Mouse (Mus musculus) heart, postnatal 25 days (tissue): ENCODE measurements at regions not wholly inside any gene's neighbourhood (a gene's known extent, or its start where the extent isn't known, plus 50 kb on each side); places are given as distances from the start of the nearest gene placed in this dataset.

Experiments
- DNase-seq: peaks from one replicate; pipeline ENCODE4 v3.0.0; 2022; ENCODE audit warnings: low spot score
- intact Hi-C: fragments of 180-260 bp; cut with DNase I; formaldehyde crosslinking; loops from one replicate; pipeline ENCODE4 v1.15.1; 2025

DNA sequence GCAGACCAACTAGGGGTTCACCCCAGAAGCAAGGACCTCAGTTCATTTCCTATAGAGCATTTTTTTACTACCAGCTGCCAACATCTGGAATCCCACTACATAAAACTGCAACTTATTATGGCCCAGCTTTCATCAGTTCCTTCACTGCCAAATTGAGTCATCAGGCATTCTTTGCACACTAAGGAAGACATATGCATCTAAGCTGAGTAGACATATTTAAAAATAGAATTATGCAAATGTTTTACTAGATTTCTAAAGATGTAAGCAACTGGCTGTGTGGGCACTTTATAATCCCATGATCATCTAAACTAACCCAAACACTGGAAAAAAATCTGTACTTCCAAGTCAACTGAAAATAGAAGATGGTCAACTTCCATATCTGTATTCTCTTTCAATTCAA lies 415.9 kb upstream of the Rarb start:
- DNase-seq, result no peak
- intact Hi-C loops, result no loop called here

DNA sequence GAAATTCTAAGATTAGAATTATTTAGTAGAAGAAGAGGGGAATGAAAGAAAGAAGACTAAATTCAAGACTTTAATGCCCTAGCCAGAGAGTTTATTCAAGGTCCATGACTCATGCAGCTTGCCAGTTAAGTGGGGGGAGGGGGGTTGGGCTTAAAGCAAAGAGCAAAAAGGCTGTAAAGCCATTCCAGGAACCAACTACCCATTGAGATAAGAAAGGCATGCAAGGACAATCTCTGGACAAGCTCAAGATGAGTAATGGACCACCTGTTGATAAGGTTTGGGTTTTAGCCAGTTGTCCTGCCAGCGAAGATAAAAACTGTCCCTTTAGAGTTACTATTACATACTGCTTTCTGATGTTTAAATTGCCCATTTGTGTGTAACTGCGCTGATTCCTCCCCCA lies 392.5 kb upstream of the Rarb start:
- no peak for DNase-seq
- intact Hi-C loops, result no loop called here

DNA sequence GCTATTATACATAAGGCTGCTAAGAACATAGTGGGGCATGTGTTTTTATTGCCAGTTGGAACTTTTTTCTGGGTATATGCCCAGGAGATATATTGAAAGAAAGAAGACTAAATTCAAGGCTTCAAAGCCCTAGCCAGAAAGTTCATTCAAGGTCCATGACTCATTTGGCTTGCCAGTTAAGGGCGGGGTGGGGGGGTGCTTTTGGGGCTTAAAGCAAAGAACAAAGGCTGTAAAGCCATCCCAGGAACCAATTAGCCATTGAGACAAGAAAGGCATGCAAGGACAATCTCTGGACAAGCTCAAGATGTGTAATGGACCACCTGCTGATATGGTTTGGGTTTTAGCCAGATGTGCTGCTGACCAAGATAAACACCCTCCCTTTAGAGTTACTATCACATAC lies 386.7 kb upstream of the Rarb start:
- intact Hi-C loops, result no loop called here
- no peak for DNase-seq

DNA sequence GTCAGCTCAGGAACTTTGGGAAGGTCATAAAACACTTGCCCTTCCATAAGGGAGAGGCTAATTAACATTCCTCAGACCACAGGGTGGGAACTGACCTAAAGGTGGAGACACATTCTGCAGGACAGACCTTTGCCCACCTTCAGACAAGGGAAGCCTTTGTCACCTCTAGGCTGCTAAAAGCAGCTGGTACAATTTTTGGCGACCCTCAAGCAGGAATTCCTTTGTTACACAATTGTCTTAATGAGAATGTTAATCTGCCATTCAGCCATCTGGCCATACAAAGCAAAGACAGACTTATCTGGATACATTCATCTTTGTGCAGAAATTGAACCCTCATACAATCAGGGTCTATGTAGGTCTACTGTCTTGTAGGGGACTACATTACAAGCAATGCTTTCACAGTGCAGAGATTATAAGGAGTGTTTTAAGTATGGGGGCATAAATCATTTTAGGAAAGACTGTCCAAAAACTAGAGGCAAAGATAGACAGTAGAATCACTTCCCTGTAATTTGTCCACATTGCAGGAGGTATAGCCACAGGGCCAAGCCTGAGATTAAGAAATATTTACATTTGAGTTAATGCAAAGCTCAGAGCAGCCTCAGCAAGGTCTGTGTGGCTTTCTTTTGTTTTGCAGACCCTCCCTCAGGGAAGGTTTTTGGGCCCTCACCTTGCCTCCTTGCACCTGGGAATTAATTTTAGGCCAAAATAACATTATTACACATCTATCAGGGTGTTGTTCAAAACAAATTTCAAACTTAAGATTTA lies 384.5 kb upstream of the Rarb start:
- no peak for DNase-seq
- intact Hi-C loops, result no loop called here

DNA sequence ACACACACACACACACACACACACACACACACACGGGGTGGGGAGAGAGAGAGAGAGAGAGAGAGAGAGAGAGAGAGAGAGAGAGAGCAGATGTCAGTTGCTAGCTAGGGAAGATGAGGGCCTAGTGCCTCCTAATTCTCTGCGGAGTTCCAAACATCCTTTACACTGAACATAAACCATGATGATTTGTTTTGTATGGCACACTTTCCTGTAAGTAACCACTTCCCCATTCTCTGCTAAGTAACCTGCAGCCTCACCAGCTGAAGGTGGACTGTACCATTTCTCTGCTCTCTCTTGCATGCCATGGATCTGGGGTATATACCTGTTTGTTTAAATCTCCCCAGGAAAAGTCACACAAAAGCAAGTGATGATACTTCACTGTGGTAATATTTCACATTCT lies 374.0 kb upstream of the Rarb start:
- intact Hi-C loops, result no loop called here
- DNase-seq, result no peak

DNA sequence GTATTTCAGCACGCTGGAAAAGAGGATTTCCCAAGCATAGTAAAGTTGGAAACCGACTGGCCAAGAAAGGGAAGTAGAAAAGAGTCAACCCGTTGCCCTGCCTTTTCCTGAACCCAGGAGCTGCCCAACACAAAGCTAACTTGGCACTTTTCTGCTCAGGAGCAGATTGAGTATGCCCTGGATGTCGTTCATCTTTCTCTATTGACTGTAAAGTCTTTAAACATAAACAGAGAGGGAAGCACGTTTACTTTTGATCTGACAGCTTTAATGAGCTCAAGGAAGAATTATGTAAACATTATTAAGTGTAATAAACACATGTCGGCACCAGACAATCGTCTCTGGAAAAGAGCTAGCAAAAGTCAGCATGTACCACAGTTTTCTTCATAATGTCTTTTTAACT lies 354.3 kb upstream of the Rarb start:
- intact Hi-C loops, result no loop called here
- no peak for DNase-seq

DNA sequence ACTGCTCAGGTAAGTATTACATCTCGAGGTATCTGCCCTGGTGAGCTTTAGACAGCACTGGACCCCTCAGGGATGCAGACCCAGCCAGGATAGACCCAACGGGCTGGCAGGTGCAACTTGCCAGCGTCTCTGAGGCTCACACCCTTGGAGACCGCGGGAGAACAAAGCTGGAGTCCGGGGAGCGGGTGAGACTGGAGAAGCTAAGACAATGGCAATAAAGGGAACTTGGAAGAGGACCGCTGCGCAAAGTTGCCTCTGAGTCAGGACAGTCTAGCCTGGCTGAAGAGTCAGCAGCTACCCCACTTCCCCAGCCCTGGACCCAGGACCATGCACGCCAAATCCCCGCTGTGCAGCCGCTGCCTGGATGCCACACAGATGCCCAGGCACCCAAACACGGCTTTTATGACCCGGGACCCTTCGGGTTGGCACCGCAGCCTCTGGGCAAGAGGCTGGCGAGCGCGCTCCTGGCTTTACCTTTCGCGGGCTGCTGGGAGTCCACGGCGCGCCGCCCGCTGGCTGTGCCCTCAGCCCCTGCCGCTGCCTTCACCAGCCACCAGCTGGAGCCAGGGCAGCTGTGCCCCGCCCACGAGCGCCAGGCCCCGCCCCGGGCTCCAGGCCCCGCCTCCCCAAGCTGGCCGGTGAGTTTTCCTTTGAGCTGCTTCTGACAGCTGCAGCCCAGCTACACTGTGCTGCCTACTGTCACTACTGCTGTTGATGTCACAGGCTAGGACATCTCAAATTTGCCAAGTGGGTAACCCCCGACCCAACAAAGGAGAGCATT lies 353.6 kb upstream of the Rarb start:
- DNase-seq, result no peak
- intact Hi-C loops, result no loop called here

DNA sequence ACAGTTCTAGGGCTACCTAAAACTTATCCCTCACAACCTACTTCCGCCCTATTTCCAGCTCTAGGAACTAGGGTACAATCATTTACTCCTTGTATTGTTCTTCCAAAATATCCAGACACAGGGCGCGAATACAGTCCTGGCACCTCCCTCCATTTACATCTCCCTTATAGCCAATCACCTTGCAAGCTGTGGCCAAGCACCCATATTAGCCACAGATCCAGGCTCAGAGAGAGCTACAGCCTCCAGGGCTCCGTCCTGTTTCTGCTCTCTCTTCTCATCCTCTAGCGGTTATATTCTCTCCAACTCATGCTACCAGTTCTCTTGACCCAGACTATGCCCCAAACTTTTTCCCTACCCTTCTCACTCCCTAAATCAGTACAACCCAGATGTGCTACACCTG lies 352.9 kb upstream of the Rarb start:
- DNase-seq, result no peak
- intact Hi-C loops, result no loop called here

DNA sequence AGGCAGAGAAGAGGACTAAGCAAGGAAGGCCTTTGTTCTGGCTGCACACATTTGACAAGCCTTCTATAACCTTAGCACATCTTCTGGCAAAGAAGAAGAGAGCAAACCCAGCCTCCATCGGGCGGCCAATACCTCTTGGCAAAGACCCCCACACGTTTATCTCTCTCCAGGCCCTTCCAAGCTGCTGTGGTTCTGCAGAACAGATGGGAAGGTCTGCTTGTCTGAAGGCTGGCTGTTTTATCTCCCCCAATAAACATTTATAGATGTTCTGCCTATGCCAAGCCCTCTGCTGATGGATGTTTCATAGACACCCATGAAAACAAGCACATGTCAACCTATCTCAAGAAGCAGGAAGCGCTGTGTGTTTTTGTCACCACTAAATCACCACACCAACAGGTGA lies 339.4 kb upstream of the Rarb start:
- intact Hi-C loops, result no loop called here
- no peak for DNase-seq

DNA sequence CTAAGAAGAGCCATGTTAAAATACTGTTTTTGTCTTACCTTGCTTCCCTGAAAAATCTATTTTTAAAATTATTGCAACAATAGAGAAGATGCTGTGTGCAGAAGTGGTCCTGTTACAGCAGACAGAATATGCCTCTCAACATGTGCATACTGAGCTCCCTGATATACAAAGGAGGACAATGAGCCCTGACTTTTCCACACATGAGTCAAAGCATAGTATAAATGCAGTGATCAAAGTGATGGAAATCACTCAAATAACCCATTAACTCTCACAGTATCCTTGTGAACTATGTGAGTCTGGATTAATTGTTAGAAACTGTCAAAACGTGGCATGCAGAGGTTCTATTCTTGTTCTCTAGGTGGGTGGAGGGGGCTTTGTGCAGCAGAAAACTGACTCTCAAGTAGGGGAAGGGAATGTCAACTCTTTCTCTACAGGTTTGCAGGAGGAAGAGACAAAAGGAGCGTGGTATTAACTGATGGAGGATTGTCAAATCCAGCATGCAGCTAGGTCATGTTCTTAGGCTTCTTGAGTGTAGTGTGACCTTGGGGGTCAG lies 337.5 kb upstream of the Rarb start:
- intact Hi-C loops, result no loop called here
- no peak for DNase-seq

DNA sequence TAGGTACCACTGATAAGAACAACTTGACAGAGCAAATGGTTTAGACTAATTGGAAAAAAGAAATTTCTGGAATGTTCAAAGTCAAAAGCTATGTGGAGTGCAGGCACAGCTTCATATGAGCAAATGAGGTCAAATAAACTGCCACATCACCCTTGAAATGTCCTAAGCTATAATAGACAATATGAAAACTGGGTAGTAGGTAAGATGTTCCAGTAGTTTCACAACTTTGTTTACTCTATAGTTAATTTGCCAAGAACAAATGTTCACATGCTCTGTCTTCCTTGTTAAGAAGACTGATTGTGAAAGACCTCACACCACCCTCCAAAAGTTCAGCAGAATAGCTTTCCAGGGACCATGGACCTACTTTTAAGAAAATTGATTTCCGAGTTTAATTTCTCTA lies 301.7 kb upstream of the Rarb start:
- no peak for DNase-seq
- intact Hi-C loops, result no loop called here

DNA sequence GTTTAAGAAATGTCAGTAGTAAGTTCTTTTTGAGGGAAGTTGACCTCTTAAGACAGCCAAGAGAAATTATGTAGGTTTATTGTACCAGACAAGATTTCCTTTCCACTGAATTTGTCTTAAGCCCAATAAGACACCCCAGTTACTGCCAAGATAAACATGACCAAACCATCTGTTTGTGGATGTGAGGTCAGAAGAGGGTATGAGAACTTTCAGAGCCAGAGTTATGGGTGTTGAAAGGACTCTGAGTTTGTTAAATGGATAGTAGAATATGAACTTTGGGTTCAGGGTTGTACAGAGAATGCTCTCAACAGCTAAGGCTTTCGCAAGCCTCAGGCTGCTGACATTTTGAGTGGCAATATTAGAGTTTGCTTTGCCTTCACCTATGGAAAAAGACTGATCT lies 287.7 kb upstream of the Rarb start:
- intact Hi-C loops, result no loop called here
- DNase-seq, result no peak

DNA sequence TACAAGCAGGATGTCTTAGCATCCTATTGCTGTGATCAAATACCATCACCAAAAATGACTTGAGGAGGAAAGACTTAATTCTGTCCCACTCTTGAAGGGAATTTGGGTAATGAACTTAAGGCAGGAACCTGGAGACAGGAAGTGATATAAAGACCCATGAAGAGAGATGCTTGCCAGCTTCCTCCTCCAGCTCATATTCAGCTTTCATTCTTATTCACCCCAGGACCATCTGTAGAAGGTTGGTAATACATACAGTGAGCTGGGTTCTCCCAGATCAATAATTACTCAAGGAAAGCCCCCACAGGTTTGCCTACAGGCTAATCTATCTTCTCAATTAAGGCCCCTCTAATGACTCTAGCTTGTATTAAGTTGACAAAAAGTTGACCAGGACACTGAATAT lies 283.5 kb upstream of the Rarb start:
- DNase-seq, result no peak
- intact Hi-C loops, result no loop called here

DNA sequence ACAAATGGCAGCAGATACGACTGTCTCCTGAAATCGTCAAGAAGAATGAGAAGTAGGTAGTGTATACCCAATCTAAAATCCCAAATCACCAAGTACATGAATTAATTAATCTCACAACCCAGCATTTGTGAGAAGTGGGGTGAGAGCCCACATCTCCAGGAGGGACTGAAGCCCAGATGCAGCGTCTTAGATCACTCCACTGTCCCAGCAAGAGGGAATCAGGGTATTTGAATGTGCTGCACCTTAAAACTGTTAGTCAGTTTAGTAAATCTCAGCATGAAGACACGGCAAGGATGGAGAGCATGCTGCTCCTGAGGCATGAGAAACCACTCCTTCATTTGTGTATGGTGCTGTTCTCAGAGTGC lies 271.6 kb upstream of the Rarb start:
- intact Hi-C loops, result no loop called here
- no peak for DNase-seq

DNA sequence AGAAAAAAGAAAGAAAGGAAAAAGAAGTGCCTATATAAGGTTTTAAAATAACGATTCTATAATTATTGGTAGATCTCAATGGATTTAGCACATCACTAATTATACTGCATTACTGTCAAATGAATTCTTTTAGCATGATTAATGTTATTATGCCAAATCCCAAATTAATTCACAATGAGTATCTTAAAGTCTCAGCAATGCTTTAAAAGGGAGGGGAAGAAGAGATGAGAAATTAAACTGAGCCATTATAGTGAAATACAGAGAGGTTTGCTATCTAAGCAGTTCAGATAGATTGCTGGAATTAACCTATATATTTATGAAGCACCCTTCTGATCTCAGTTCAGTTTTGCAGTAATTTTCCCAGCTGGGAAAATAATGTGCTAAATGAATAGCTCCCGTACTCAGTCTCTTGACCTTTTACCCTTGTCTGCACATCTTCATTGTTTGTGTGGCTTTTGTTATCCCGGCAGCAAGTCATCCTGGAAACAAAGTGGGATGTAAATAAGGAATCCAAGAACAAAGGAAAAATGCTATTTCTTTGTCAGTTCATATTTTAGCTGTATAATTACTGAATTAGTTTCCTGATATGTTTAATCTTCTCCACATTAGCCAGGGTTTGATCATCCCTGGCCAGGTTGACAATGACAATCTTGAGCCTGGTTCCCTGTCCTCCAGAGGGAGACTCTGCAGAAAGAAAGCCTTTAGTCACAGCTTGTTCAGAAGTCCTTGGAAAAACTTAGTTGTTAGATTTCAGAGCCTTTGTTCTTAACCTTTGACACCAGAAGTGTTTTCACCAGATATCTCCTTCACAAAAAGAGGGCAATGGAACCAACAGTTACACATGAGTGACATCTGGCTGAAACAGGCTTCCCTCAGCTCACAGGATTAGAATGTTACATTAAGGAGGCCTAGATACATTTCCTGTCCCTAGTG lies 270.9 kb upstream of the Rarb start:
- DNase-seq, result no peak
- intact Hi-C loops, result no loop called here

DNA sequence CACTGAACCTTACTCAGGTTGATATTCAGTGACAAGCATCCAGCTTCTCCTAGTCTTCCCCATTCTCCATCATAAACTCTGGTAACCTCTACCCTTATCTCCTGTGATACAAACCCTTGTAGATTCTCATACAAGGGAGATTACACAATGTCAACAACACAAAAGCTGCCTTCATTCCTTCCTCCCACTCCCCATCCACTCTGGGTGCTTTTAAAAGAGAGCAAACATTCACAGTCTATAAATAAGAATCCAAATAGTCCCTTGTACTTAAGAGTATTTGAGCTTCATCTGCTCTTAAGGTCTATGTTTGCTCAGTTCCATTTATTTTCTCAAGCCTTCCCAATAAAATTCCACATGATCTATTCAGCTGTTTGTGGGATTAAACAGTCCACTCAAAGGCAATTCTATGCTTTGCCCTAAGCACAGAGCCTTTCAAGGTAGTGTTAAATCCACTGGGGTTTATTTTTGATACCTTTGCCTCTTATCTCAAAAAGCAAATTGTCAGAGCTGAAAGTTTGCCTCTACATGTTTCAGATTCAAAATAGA lies 270.2 kb upstream of the Rarb start:
- intact Hi-C loops, result no loop called here
- DNase-seq, result no peak

DNA sequence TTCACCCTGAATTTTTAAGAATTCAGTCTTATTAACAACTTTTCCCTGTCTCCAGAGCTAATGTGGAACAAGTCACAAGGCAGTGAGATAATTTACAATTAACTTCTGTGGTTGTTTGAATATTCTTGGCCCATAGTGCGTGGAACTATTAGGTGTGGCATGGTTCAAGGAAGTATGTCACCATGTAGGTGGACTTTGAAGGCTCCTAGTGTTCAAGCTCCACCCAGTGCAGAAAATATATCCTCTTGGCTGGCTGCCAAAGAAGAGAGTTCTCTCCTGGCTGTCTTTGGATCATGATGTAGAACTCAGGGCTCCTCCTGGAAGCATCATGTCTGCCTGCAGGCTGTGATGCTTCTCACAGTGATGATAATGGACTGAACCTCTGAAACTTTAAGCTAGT lies 268.9 kb upstream of the Rarb start:
- no peak for DNase-seq
- intact Hi-C loops, result no loop called here

DNA sequence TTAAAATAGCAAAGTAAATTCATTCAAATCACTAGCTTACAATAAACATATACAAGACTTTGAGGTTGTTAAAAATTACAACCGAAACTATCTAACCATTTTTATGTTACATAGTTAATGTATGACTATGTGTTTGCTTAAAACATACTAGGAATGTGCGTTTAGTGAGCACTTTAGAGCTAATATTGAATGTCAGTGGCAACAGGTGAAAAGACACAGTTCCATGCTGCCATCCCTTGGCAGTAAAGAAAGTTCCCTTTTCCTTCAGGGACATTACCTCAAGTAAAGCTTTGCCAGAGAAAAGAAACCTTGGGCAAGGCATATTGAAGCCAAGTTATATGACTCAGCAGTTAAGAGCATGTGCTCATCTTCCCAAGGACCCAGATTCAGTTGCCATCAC lies 265.0 kb upstream of the Rarb start:
- intact Hi-C loops, result no loop called here
- DNase-seq, result no peak

DNA sequence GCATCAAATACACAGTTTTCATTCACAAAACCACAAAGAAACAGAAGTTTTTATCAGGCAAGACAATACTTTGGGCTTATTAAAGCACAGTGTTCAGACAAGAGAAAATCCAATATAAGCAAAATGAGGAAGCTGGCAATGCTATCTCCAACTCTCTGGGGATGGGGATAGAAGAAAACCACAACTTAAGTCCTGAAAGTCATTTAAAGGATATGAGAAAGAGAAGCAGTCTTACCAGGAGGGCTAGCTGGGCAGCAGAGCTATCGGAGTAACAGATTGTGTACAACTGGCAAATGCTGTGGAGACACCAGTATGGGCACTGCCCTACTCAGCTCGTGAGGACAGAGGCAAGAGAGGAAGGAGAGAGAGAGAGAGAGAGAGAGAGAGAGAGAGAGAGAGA lies 262.9 kb upstream of the Rarb start:
- DNase-seq, result no peak
- intact Hi-C loops, result no loop called here

DNA sequence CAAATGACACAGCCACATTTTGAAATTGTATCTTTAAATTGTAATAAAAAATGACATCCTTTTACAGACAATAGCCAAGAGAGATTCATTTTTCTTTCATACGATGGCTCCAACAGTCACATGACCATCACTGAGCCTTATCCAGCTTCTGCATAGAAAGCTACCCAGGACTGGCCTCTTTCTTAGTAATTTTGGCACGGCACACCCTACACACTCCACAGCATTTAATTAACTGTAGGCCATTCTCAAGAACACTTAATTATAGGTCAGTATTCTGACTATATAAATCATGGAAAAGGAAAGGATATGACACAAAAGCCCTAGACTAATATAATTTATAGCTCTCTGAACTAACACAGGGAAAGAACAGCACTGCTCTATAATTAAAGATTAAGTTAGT lies 260.6 kb upstream of the Rarb start:
- intact Hi-C loops, result no loop called here
- no peak for DNase-seq
